Mouse (Mus musculus): Measurements from ENCODE around the gene Tmem268.

DNA sequence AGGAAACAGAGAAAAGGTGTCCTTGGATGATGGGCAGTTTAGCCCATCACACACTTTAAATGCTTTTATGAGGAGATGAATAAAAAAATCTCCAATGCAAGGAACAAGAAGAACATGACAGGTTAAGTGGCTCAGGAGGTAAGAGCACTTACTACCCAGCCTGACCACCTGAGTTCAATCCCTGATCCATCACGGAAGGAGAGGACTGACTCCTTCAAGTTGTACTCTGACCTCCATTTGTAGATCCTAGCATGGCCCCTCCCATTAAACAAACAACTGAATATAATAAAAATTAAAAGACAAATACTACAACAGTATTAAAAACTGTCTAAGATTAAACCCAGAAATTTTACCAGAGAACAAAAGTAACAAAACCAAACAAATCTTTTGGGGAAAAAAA lies 47.4 kb downstream of the Tmem268 start:
- TF ChIP-seq POLR2A (IDR thresholded peaks at IDR 0.05; ENCODE audit: borderline replicate concordance, low read depth, low read length) (no peak), CTCF (IDR thresholded peaks at IDR 0.05; ENCODE audit: low read depth, low read length) (no peak)
